Mouse (Mus musculus) CH12.LX (cell line): ENCODE measurements around the gene Cped1. TPM values are rescaled to one million over a fixed set of nuclear protein-coding genes. Genes with fewer than 3 reads are reported as not detected.

Experiments used
- DNase-seq: peaks from one replicate; pipeline ENCODE4 v3.0.0-alpha.2; 2013; ENCODE audit errors: extremely low read depth
- H3K27ac ChIP-seq: 2 replicates; pipeline ENCODE4 v1.5.1; 2012; ENCODE audit warnings: low read depth, mild to moderate bottlenecking, control low read depth, moderate library complexity; ENCODE audit not compliant: insufficient read depth
- H3K27me3 ChIP-seq: replicated peaks from 2 replicates; pipeline ENCODE3; 2012; ENCODE audit warnings: inconsistent platforms
- H3K36me3 ChIP-seq, 2 experiments: replicated peaks in 1 of 2; 2 replicates each; pipeline versions ENCODE3 to v1.6.1; 2012; ENCODE audit warnings: inconsistent platforms in 1 of 2, low read length in 1 of 2, mild to moderate bottlenecking in 1 of 2, mixed read lengths in 1 of 2, moderate library complexity in 1 of 2; ENCODE audit not compliant: control insufficient read depth in 1 of 2, insufficient read depth in 1 of 2
- H3K4me1 ChIP-seq, 2 experiments: 2 replicates each; pipeline ENCODE4 v1.6.1; 2012; ENCODE audit warnings: inconsistent platforms in 1 of 2, moderate library complexity in 1 of 2; ENCODE audit not compliant: insufficient read depth in 2 of 2, control insufficient read depth in 1 of 2
- H3K4me2 ChIP-seq: 2 replicates; pipeline ENCODE4 v1.6.1; 2012; ENCODE audit warnings: low read depth, mild to moderate bottlenecking, control low read depth; ENCODE audit not compliant: poor library complexity, insufficient read depth, severe bottlenecking
- H3K4me3 ChIP-seq, 3 experiments: fragments of 150-350 bp in 1 of 3; sonication (generic) in 1 of 3; replicated peaks in 1 of 3; 2 replicates each; pipeline versions ENCODE3 to v1.5.1; 2011 to 2012; ENCODE audit warnings: low read depth in 2 of 3, low read length in 2 of 3, mild to moderate bottlenecking in 2 of 3, moderate library complexity in 2 of 3, control low read depth in 1 of 3, improper control_type of control experiment in 1 of 3, inconsistent platforms in 1 of 3, mixed read lengths in 1 of 3; ENCODE audit not compliant: poor library complexity in 1 of 3
- H3K79me2 ChIP-seq: replicated peaks from 2 replicates; pipeline ENCODE4 v1.6.1; 2012; ENCODE audit warnings: mild to moderate bottlenecking, moderate library complexity; ENCODE audit not compliant: control insufficient read depth, poor library complexity, insufficient read depth, severe bottlenecking; ENCODE audit errors: extremely low read depth
- H3K9ac ChIP-seq: 2 replicates; pipeline ENCODE4 v1.6.1; 2012; ENCODE audit warnings: low read depth, mild to moderate bottlenecking, control low read depth, moderate library complexity; ENCODE audit not compliant: insufficient read depth
- H3K9me3 ChIP-seq: replicated peaks from 2 replicates; pipeline ENCODE3; 2012; ENCODE audit warnings: low read length, inconsistent platforms, mixed read lengths
- BHLHE40 ChIP-seq: IDR thresholded peaks from 2 replicates; pipeline ENCODE4 v1.6.1; 2011; ENCODE audit warnings: mild to moderate bottlenecking, low read depth, low read length, improper control_type of control experiment
- CHD1 ChIP-seq: IDR thresholded peaks from 2 replicates; pipeline ENCODE4 v1.6.1; 2012; ENCODE audit warnings: low read depth, low read length, improper control_type of control experiment, inconsistent platforms
- CHD2 ChIP-seq: IDR thresholded peaks from 2 replicates; pipeline ENCODE4 v1.6.1; 2011; ENCODE audit warnings: low read length, improper control_type of control experiment
- CTCF ChIP-seq, 2 experiments: IDR thresholded peaks in 1 of 2; conservative IDR thresholded peaks in 1 of 2; 2 replicates each; pipeline ENCODE4 v1.5.1; 2011 to 2012; ENCODE audit warnings: low read depth in 2 of 2, low read length in 2 of 2, improper control_type of control experiment in 1 of 2, inconsistent platforms in 1 of 2, mild to moderate bottlenecking in 1 of 2, moderate library complexity in 1 of 2
- E2F4 ChIP-seq: IDR thresholded peaks from 2 replicates; pipeline ENCODE4 v1.6.1; 2011; ENCODE audit warnings: low read depth, low read length, improper control_type of control experiment; ENCODE audit not compliant: insufficient replicate concordance
- ELF1 ChIP-seq: IDR thresholded peaks from 2 replicates; pipeline ENCODE4 v1.6.1; 2014; ENCODE audit warnings: low read depth, mild to moderate bottlenecking, inconsistent platforms, low read length, improper control_type of control experiment
- EP300 ChIP-seq: IDR thresholded peaks from 2 replicates; pipeline ENCODE4 v1.6.1; 2011; ENCODE audit warnings: low read length, improper control_type of control experiment
- ETS1 ChIP-seq: conservative IDR thresholded peaks from 2 replicates; pipeline ENCODE4 v1.6.1; 2012; ENCODE audit warnings: low read depth, mild to moderate bottlenecking, inconsistent platforms, low read length, improper control_type of control experiment, moderate library complexity
- IRF4 ChIP-seq: IDR thresholded peaks from 2 replicates; pipeline ENCODE4 v1.6.1; 2014; ENCODE audit warnings: low read depth, mild to moderate bottlenecking, inconsistent platforms, low read length, improper control_type of control experiment
- JUN ChIP-seq: IDR thresholded peaks from 2 replicates; pipeline ENCODE4 v1.6.1; 2011; ENCODE audit warnings: low read depth, mild to moderate bottlenecking, low read length, improper control_type of control experiment, moderate library complexity; ENCODE audit not compliant: insufficient read depth
- KAT2A ChIP-seq: IDR thresholded peaks from 2 replicates; pipeline ENCODE4 v1.6.1; 2012; ENCODE audit warnings: low read length, improper control_type of control experiment, inconsistent platforms; ENCODE audit not compliant: insufficient replicate concordance
- MAZ ChIP-seq: IDR thresholded peaks from 2 replicates; pipeline ENCODE4 v1.6.1; 2012; ENCODE audit warnings: low read depth, mild to moderate bottlenecking, inconsistent platforms, low read length, improper control_type of control experiment, moderate library complexity
- MEF2A ChIP-seq: IDR thresholded peaks from 2 replicates; pipeline ENCODE4 v1.6.1; 2014; ENCODE audit warnings: low read depth, mild to moderate bottlenecking, inconsistent platforms, low read length, improper control_type of control experiment, borderline replicate concordance
- PAX5 ChIP-seq: IDR thresholded peaks from 2 replicates; pipeline ENCODE4 v1.6.1; 2012; ENCODE audit warnings: low read length, inconsistent platforms, mixed read lengths
- POLR2A ChIP-seq: IDR thresholded peaks from 2 replicates; pipeline ENCODE4 v1.6.1; 2011; ENCODE audit warnings: low read depth, mild to moderate bottlenecking, improper control_type of control experiment, low read length
- POLR2AphosphoS2 ChIP-seq: IDR thresholded peaks from 2 replicates; pipeline ENCODE4 v1.6.1; 2011; ENCODE audit warnings: low read depth, low read length, improper control_type of control experiment
- RCOR1 ChIP-seq: conservative IDR thresholded peaks from 2 replicates; pipeline ENCODE4 v1.6.1; 2012; ENCODE audit warnings: low read depth, mild to moderate bottlenecking, inconsistent platforms, low read length, improper control_type of control experiment
- SIN3A ChIP-seq: IDR thresholded peaks from 2 replicates; pipeline ENCODE4 v1.6.1; 2012; ENCODE audit warnings: low read length, improper control_type of control experiment, inconsistent platforms
- SMC3 ChIP-seq: IDR thresholded peaks from 2 replicates; pipeline ENCODE4 v1.6.1; 2011; ENCODE audit warnings: low read depth, low read length, improper control_type of control experiment
- TBP ChIP-seq: conservative IDR thresholded peaks from 2 replicates; pipeline ENCODE4 v1.6.1; 2011; ENCODE audit warnings: low read depth, low read length, improper control_type of control experiment
- TCF12 ChIP-seq: IDR thresholded peaks from 2 replicates; pipeline ENCODE4 v1.6.1; 2014; ENCODE audit warnings: low read depth, mild to moderate bottlenecking, inconsistent platforms, low read length, improper control_type of control experiment
- USF1 ChIP-seq: IDR thresholded peaks from 2 replicates; pipeline ENCODE4 v1.6.1; 2014; ENCODE audit warnings: low read depth, mild to moderate bottlenecking, inconsistent platforms, low read length, improper control_type of control experiment
- USF2 ChIP-seq: conservative IDR thresholded peaks from 2 replicates; pipeline ENCODE4 v1.6.1; 2011; ENCODE audit warnings: low read depth, low read length, improper control_type of control experiment
- ZKSCAN1 ChIP-seq: IDR thresholded peaks from 2 replicates; pipeline ENCODE4 v1.6.1; 2012; ENCODE audit warnings: low read depth, inconsistent platforms, low read length, improper control_type of control experiment, borderline replicate concordance
- ZMIZ1 ChIP-seq: IDR thresholded peaks from 2 replicates; pipeline ENCODE4 v1.6.1; 2012; ENCODE audit warnings: low read depth, mild to moderate bottlenecking, inconsistent platforms, low read length, improper control_type of control experiment
- ZNF384 ChIP-seq: IDR thresholded peaks from 2 replicates; pipeline ENCODE4 v1.6.1; 2012; ENCODE audit warnings: low read depth, low read length, improper control_type of control experiment, inconsistent platforms
- dilution Hi-C: fragments of 300-500 bp; cut with MboI; formaldehyde crosslinking; loops from 2 replicates; pipeline ENCODE4 v1.14.3; 2020; ENCODE audit warnings: low sequenced_read_pairs; ENCODE audit not compliant: extremely low pct_unique_long_range_greater_than_20kb, extremely low pct_ligation_motif_present
- in situ Hi-C: fragments of 300-500 bp; cut with MboI; formaldehyde crosslinking; loops from 3 replicates; pipeline ENCODE4 v1.14.3; 2019; ENCODE audit warnings: low sequenced_read_pairs, low pct_ligation_motif_present, low pct_unique_long_range_greater_than_20kb, mixed read lengths
- polyA plus RNA-seq: library from polyadenylated mRNA; unstranded; fragments of >175 nt; gene quantifications from 2 replicates; pipeline ENCODE4 v1.2.1, GENCODE M21; 2012; ENCODE audit warnings: low read depth; ENCODE audit not compliant: insufficient read length
- total RNA-seq, 2 experiments: library from RNA; depleted of rRNA; stranded (reverse); fragments of 300-350 nt in 1 of 2; fragments of >200 nt in 1 of 2; gene quantifications; 2 replicates each; pipeline ENCODE4 v1.2.3; 2012 to 2014

Gene Cped1
- total and polyA plus RNA-seq, 3 experiments: 0.51 to 6.8 (median 1.1) TPM

DNA sequence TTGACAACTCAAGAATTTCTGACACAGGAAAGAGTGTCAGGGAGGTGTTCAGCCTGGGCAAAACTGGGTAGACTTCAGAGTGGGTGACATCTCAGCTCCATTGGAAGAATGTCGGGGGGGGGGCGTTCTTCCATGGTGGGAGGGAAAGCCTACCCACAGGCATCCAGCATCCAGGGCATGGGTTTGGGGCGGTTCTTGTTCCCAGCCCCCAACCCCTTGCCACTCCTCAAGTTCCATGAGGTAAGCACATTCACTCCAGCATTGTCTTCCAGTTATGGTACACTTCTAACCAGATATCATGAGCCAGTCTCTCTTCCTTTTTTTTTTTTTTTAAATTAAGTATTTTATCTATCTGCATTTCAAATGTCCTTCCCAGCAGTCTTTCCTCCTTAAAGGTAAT lies 118.0 kb downstream of the Cped1 start:
- H3K9ac ChIP-seq: no peak overlapping the region
- H3K27ac ChIP-seq: no peak overlapping the region
- no peak overlapping the region for H3K4me3 ChIP-seq
- no peak overlapping the region for H3K4me2 ChIP-seq
- in situ Hi-C loops: loop anchor here (25.0 kb wide), 1 partner anchor 859 kb away; no protein-coding TSS in a partner anchor
- dilution Hi-C loops: no loop called here
- no peaks in the 10 kb centered on the region for H3K79me2 ChIP-seq
- H3K27me3 ChIP-seq: no peaks in the 10 kb centered on the region
- peaks cover 13 to 21% of the 10 kb centered on the region in 2 experiments for H3K4me1 ChIP-seq
- H3K36me3 ChIP-seq: no peaks in the 10 kb centered on the region
- H3K9me3 ChIP-seq: no peaks in the 10 kb centered on the region
- DNase-seq: no peak
- TF ChIP-seq MEF2A: no peak
- TF ChIP-seq ZNF384: no peak
- TF ChIP-seq POLR2A: no peak
- no peak for TF ChIP-seq BHLHE40
- no peak for TF ChIP-seq POLR2AphosphoS2
- TF ChIP-seq JUN: no peak
- no peak for TF ChIP-seq IRF4
- TF ChIP-seq RCOR1: no peak
- no peak for TF ChIP-seq E2F4
- no peak for TF ChIP-seq SIN3A
- TF ChIP-seq TBP: no peak
- TF ChIP-seq CHD1: no peak
- no peak for TF ChIP-seq KAT2A
- no peak for TF ChIP-seq CTCF (conservative IDR thresholded peaks at IDR 0.05 in 1 of 2, IDR thresholded peaks at IDR 0.05 in 1 of 2; ENCODE audit: low read depth in 2 of 2, low read length in 2 of 2)
- no peak for TF ChIP-seq PAX5
- TF ChIP-seq MAZ: no peak
- no peak for TF ChIP-seq USF2
- TF ChIP-seq CHD2: no peak
- no peak for TF ChIP-seq USF1

DNA sequence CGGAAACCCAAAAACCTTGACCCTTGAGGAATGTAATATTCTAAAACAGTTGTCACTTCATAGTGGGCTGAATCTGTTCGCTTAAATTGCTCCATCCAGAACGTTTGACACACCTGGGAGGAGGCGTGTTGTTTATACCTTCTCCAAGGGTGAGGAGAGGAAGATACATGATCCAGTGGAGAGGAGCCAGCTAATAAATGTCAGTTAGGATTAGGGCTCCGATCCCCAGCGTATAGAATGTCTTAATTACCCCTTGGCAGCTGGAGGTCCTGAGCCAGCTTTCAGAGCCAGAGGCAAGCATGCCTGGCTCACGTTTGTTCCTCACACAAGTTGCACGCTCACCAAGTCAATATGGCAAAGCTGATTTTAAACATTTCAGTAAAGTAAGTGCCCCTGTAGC lies 118.5 kb downstream of the Cped1 start:
- H3K9me3 ChIP-seq: no peaks in the 10 kb centered on the region
- H3K4me1 ChIP-seq: peaks cover 13 to 21% of the 10 kb centered on the region in 2 experiments
- no peak overlapping the region for H3K9ac ChIP-seq
- no peaks in the 10 kb centered on the region for H3K27me3 ChIP-seq
- dilution Hi-C loops (no loop called here), in situ Hi-C loops (loop anchor here (25.0 kb wide), 1 partner anchor 858 kb away; no protein-coding TSS in a partner anchor)
- no peak overlapping the region for H3K4me2 ChIP-seq
- H3K36me3 ChIP-seq: no peaks in the 10 kb centered on the region
- H3K79me2 ChIP-seq: no peaks in the 10 kb centered on the region
- no peak overlapping the region for H3K4me3 ChIP-seq
- DNase-seq: no peak
- TF ChIP-seq ETS1 (no peak), ZKSCAN1 (no peak), RCOR1 (no peak), ELF1 (no peak), SIN3A (no peak), SMC3 (no peak), CHD1 (no peak), POLR2AphosphoS2 (no peak), EP300 (no peak), ZMIZ1 (no peak), TCF12 (no peak), BHLHE40 (no peak)
- H3K27ac ChIP-seq: no peak overlapping the region
